Mouse (Mus musculus) E14TG2a.4 (cell line): ENCODE measurements at regions not wholly inside any gene's neighbourhood (a gene's known extent, or its start where the extent isn't known, plus 50 kb on each side); places are given as distances from the start of the nearest gene placed in this dataset.

Source experiments
- H3K27me3 ChIP-seq: 2 replicates; pipeline ENCODE4 v1.6.1; 2014; ENCODE audit warnings: low read length, control low read depth; ENCODE audit not compliant: insufficient read depth
- H3K36me3 ChIP-seq: 2 replicates; pipeline ENCODE4 v1.6.1; 2014; ENCODE audit warnings: low read length, control low read depth; ENCODE audit not compliant: insufficient read depth
- H3K4me1 ChIP-seq: replicated peaks from 2 replicates; pipeline ENCODE4 v1.6.1; 2014; ENCODE audit warnings: low read depth, low read length, control low read depth
- H3K4me3 ChIP-seq: replicated peaks from 2 replicates; pipeline ENCODE4 v1.5.1; 2014; ENCODE audit warnings: mild to moderate bottlenecking, low read length
- H3K9me3 ChIP-seq: 2 replicates; pipeline ENCODE4 v1.6.1; 2014; ENCODE audit warnings: low read length, control low read depth
- CTCF ChIP-seq: conservative IDR thresholded peaks from 2 replicates; pipeline ENCODE4 v1.5.1; 2014; ENCODE audit warnings: low read length
- NANOG ChIP-seq: IDR thresholded peaks from 2 replicates; pipeline ENCODE4 v1.6.1; 2014; ENCODE audit warnings: borderline replicate concordance, low read length, mixed read lengths
- POU5F1 ChIP-seq: IDR thresholded peaks from 2 replicates; pipeline ENCODE4 v1.6.1; 2014; ENCODE audit warnings: low read length, borderline replicate concordance

- no peaks in the 10 kb centered on the region for H3K9me3 ChIP-seq
- H3K4me1 ChIP-seq = no peaks in the 10 kb centered on the region
- no peaks in the 10 kb centered on the region for H3K27me3 ChIP-seq
- no peak overlapping the region for H3K4me3 ChIP-seq
- H3K36me3 ChIP-seq = no peaks in the 10 kb centered on the region
- no peak for TF ChIP-seq CTCF
- no peak for TF ChIP-seq POU5F1
- no peak for TF ChIP-seq NANOG
These were observed 208.8 kb upstream of the Vegfc start for GRCm38 (mm10) chr8:53868567-53868966.

- TF ChIP-seq CTCF (peak; percentile 79), NANOG (no peak)
- Histone ChIP-seq H3K27me3 (no peaks in the 10 kb centered on the region), H3K4me1 (no peaks in the 10 kb centered on the region), H3K4me3 (no peak overlapping the region), H3K36me3 (no peaks in the 10 kb centered on the region), H3K9me3 (no peaks in the 10 kb centered on the region)
These were observed 207.3 kb upstream of the Vegfc start for GRCm38 (mm10) chr8:53869997-53870596.

GRCm38 (mm10) chr8:53872033-53872619 lies 205.3 kb upstream of the Vegfc start:
- Histone ChIP-seq H3K4me3 (no peak overlapping the region), H3K9me3 (no peaks in the 10 kb centered on the region), H3K27me3 (no peaks in the 10 kb centered on the region), H3K36me3 (no peaks in the 10 kb centered on the region), H3K4me1 (no peaks in the 10 kb centered on the region)
- TF ChIP-seq NANOG (no peak), POU5F1 (no peak), CTCF (no peak)

GRCm38 (mm10) chr8:53878846-53879245 lies 198.6 kb upstream of the Vegfc start:
- no peak for TF ChIP-seq NANOG
- no peak for TF ChIP-seq CTCF
- no peak for TF ChIP-seq POU5F1
- Histone ChIP-seq H3K4me3 (no peak overlapping the region), H3K27me3 (no peaks in the 10 kb centered on the region), H3K36me3 (no peaks in the 10 kb centered on the region), H3K9me3 (no peaks in the 10 kb centered on the region), H3K4me1 (no peaks in the 10 kb centered on the region)

- no peaks in the 10 kb centered on the region for H3K36me3 ChIP-seq
- H3K9me3 ChIP-seq = no peaks in the 10 kb centered on the region
- H3K4me3 ChIP-seq = no peak overlapping the region
- H3K4me1 ChIP-seq = no peaks in the 10 kb centered on the region
- no peak for TF ChIP-seq NANOG
- TF ChIP-seq CTCF = no peak
- no peak for TF ChIP-seq POU5F1
- no peaks in the 10 kb centered on the region for H3K27me3 ChIP-seq
These were observed 195.9 kb upstream of the Vegfc start for GRCm38 (mm10) chr8:53881551-53881950.

GRCm38 (mm10) chr8:53892205-53892710 lies 185.1 kb upstream of the Vegfc start:
- H3K9me3 ChIP-seq = no peaks in the 10 kb centered on the region
- no peaks in the 10 kb centered on the region for H3K4me1 ChIP-seq
- no peaks in the 10 kb centered on the region for H3K27me3 ChIP-seq
- H3K4me3 ChIP-seq = no peak overlapping the region
- no peak for TF ChIP-seq NANOG
- no peak for TF ChIP-seq CTCF
- TF ChIP-seq POU5F1 = no peak
- no peaks in the 10 kb centered on the region for H3K36me3 ChIP-seq

- Histone ChIP-seq H3K4me1 (no peaks in the 10 kb centered on the region), H3K36me3 (no peaks in the 10 kb centered on the region), H3K9me3 (no peaks in the 10 kb centered on the region), H3K4me3 (no peak overlapping the region), H3K27me3 (no peaks in the 10 kb centered on the region)
- no peak for TF ChIP-seq CTCF
- no peak for TF ChIP-seq POU5F1
- no peak for TF ChIP-seq NANOG
These were observed 184.6 kb upstream of the Vegfc start for GRCm38 (mm10) chr8:53892770-53893169.

- peaks cover 22% of the 10 kb centered on the region for H3K9me3 ChIP-seq
- no peaks in the 10 kb centered on the region for H3K27me3 ChIP-seq
- H3K36me3 ChIP-seq = no peaks in the 10 kb centered on the region
- H3K4me3 ChIP-seq = no peak overlapping the region
- H3K4me1 ChIP-seq = no peaks in the 10 kb centered on the region
- TF ChIP-seq CTCF (no peak), POU5F1 (no peak), NANOG (no peak)
These were observed 155.1 kb upstream of the Vegfc start for GRCm38 (mm10) chr8:53922343-53922742.

GRCm38 (mm10) chr8:53930685-53931084 lies 146.7 kb upstream of the Vegfc start:
- H3K9me3 ChIP-seq = no peaks in the 10 kb centered on the region
- H3K4me1 ChIP-seq = no peaks in the 10 kb centered on the region
- H3K36me3 ChIP-seq = no peaks in the 10 kb centered on the region
- TF ChIP-seq NANOG = no peak
- TF ChIP-seq POU5F1 = no peak
- TF ChIP-seq CTCF = no peak
- H3K4me3 ChIP-seq = no peak overlapping the region
- H3K27me3 ChIP-seq = no peaks in the 10 kb centered on the region
